Mouse (Mus musculus) liver, postnatal 0 days (tissue): ENCODE results near the gene Prps1. TPM values are rescaled to one million over a fixed set of nuclear protein-coding genes. Genes with fewer than 3 reads are reported as not detected.
A peak's percentile ranks its signal among the peaks of the same experiment; 100 is the strongest.

Source experiments
- ATAC-seq: fragments of 200-750 bp; cut with Nextera tagmentation; 2 replicates; pipeline ENCODE4 v1.8.0; 2017; ENCODE audit warnings: mild to moderate bottlenecking, moderate library complexity
- DNase-seq: peaks from one replicate; pipeline ENCODE4 v3.0.0-alpha.2; 2016
- H3K27ac ChIP-seq: fragments of 300-500 bp; sonication (generic); 2 replicates; pipeline ENCODE4 v1.5.1; 2014; ENCODE audit warnings: antibody characterized with exemption, moderate library complexity, mild to moderate bottlenecking, low read depth
- H3K27me3 ChIP-seq: fragments of 300-500 bp; sonication (generic); 2 replicates; pipeline ENCODE4 v1.6.1; 2014; ENCODE audit warnings: low read length, control low read depth, mixed read lengths; ENCODE audit not compliant: insufficient read depth
- H3K36me3 ChIP-seq: fragments of 300-500 bp; sonication (generic); replicated peaks from 2 replicates; pipeline ENCODE4 v1.6.1; 2014; ENCODE audit warnings: mild to moderate bottlenecking, control low read depth, low read length, moderate library complexity, mixed read lengths; ENCODE audit not compliant: insufficient read depth
- H3K4me1 ChIP-seq: fragments of 300-500 bp; sonication (generic); 2 replicates; pipeline ENCODE4 v1.6.1; 2014; ENCODE audit warnings: antibody characterized with exemption, mild to moderate bottlenecking, control low read depth; ENCODE audit not compliant: insufficient read depth
- H3K4me2 ChIP-seq: fragments of 300-500 bp; sonication (generic); 2 replicates; pipeline ENCODE4 v1.6.1; 2014; ENCODE audit warnings: low read depth, mild to moderate bottlenecking, low read length, moderate library complexity, mixed read lengths
- H3K4me3 ChIP-seq: fragments of 300-500 bp; sonication (generic); 2 replicates; pipeline ENCODE4 v1.5.1; 2014; ENCODE audit warnings: low read depth, low read length
- H3K9ac ChIP-seq: fragments of 300-500 bp; sonication (generic); replicated peaks from 2 replicates; pipeline ENCODE4 v1.6.1; 2014; ENCODE audit warnings: mild to moderate bottlenecking, moderate library complexity
- H3K9me3 ChIP-seq: fragments of 300-500 bp; sonication (generic); 2 replicates; pipeline ENCODE4 v1.6.1; 2016; ENCODE audit warnings: mild to moderate bottlenecking, control low read depth, low read length, mixed read lengths
- CTCF ChIP-seq: sonication (generic); IDR thresholded peaks from 2 replicates; pipeline ENCODE4 v1.5.1; 2016; ENCODE audit warnings: antibody characterized with exemption, low read depth
- EP300 ChIP-seq: IDR thresholded peaks from 2 replicates; pipeline ENCODE4 v1.6.1; 2016; ENCODE audit warnings: antibody characterized with exemption, low read depth, mild to moderate bottlenecking
- WGBS: fragments of 180-500 bp; shearing (Covaris S2); extraction: QIAGEN DNeasy Blood & Tissue Kit; methylation state at CpG from one replicate; pipeline ENCODE4 v1.1.7; 2014; ENCODE audit not compliant: insufficient replicate concordance; 5-methylcytosine and 5-hydroxymethylcytosine counted together
- polyA plus RNA-seq: library from polyadenylated mRNA; unstranded; fragments of >200 nt; fragmentation: Nextera tagmentation; extraction: Ambion mirVana; gene quantifications from 2 replicates; pipeline ENCODE4 v1.2.1, GENCODE M21; 2015

Prps1 gene
- polyA plus RNA-seq, 1 experiment from 2014 or later = 20.2 TPM

- Histone ChIP-seq H3K27ac (peak overlapping the region; percentile 36), H3K4me3 (no peak overlapping the region), H3K27me3 (peaks cover 4% of the 10 kb centered on the region; the same call in 1 of the 2 replicates), H3K4me2 (peak overlapping the region; percentile 45), H3K9me3 (no peaks in the 10 kb centered on the region), H3K4me1 (peaks cover 22% of the 10 kb centered on the region), H3K36me3 (no peaks in the 10 kb centered on the region), H3K9ac (no peak overlapping the region)
- peak; percentile 36 for DNase-seq
- 42% methylated on average over 24 of the region's 24 CpGs for WGBS
- no peak for TF ChIP-seq CTCF
- TF ChIP-seq EP300 = no peak
- ATAC-seq = peak; percentile 45
These were observed 54.5 kb downstream of the Prps1 start for GRCm38 (mm10) chrX:140510696-140511429.

- DNase-seq (no peak), ATAC-seq (no peak)
- 66% methylated on average over 7 of the region's 7 CpGs for WGBS
- no peak overlapping the region for H3K9ac ChIP-seq
- no peak overlapping the region for H3K4me3 ChIP-seq
- no peak overlapping the region for H3K27ac ChIP-seq
- TF ChIP-seq EP300 (no peak), CTCF (no peak)
- peak overlapping the region; percentile 45; the same call in 1 of the 2 replicates for H3K4me2 ChIP-seq
- no peaks in the 10 kb centered on the region for H3K36me3 ChIP-seq
- H3K9me3 ChIP-seq = no peaks in the 10 kb centered on the region
- H3K27me3 ChIP-seq = peaks cover 4% of the 10 kb centered on the region; the same call in 1 of the 2 replicates
- peaks cover 14% of the 10 kb centered on the region; the same call in 1 of the 2 replicates for H3K4me1 ChIP-seq
These were observed 55.6 kb downstream of the Prps1 start for GRCm38 (mm10) chrX:140511687-140512651.

- TF ChIP-seq CTCF = no peak
- no peak for TF ChIP-seq EP300
- H3K9me3 ChIP-seq = no peaks in the 10 kb centered on the region
- no peak overlapping the region for H3K9ac ChIP-seq
- H3K4me2 ChIP-seq = no peak overlapping the region
- no peaks in the 10 kb centered on the region for H3K36me3 ChIP-seq
- ATAC-seq = peak; percentile 16; the same call in 1 of the 2 replicates
- H3K4me3 ChIP-seq = no peak overlapping the region
- peaks cover 11% of the 10 kb centered on the region; the same call in 1 of the 2 replicates for H3K4me1 ChIP-seq
- no peak overlapping the region for H3K27ac ChIP-seq
- peaks cover 4% of the 10 kb centered on the region; the same call in 1 of the 2 replicates for H3K27me3 ChIP-seq
- 71% methylated on average over 2 of the region's 2 CpGs for WGBS
- no peak for DNase-seq
These were observed 57.0 kb downstream of the Prps1 start for GRCm38 (mm10) chrX:140513379-140513778.

- Histone ChIP-seq H3K9me3 (no peaks in the 10 kb centered on the region), H3K4me2 (no peak overlapping the region), H3K27ac (no peak overlapping the region), H3K36me3 (no peaks in the 10 kb centered on the region), H3K4me3 (no peak overlapping the region), H3K27me3 (peaks cover 8% of the 10 kb centered on the region; the same call in 1 of the 2 replicates), H3K9ac (no peak overlapping the region), H3K4me1 (peaks cover 6% of the 10 kb centered on the region)
- TF ChIP-seq EP300 (no peak), CTCF (no peak)
- 86% methylated on average over 8 of the region's 8 CpGs for WGBS
- ATAC-seq (no peak), DNase-seq (no peak)
These were observed 61.9 kb downstream of the Prps1 start for GRCm38 (mm10) chrX:140518351-140518750.

GRCm38 (mm10) chrX:140520146-140521102 lies 64.0 kb downstream of the Prps1 start:
- peak overlapping the region; percentile 78 for H3K27ac ChIP-seq
- H3K9me3 ChIP-seq = no peaks in the 10 kb centered on the region
- peaks cover 6% of the 10 kb centered on the region for H3K4me1 ChIP-seq
- H3K9ac ChIP-seq = peak overlapping the region; percentile 30
- H3K36me3 ChIP-seq = no peaks in the 10 kb centered on the region
- ATAC-seq (peak; percentile 98), DNase-seq (peak; percentile 90)
- 24% methylated on average over 24 of the region's 25 CpGs for WGBS
- peaks cover 7% of the 10 kb centered on the region; the same call in 1 of the 2 replicates for H3K27me3 ChIP-seq
- peak overlapping the region; percentile 17; the same call in 1 of the 2 replicates for H3K4me3 ChIP-seq
- H3K4me2 ChIP-seq = peak overlapping the region; percentile 64
- peak; percentile 57; the same call in 1 of the 2 replicates for TF ChIP-seq EP300
- no peak for TF ChIP-seq CTCF
